ENCODE assay signal across 16 mouse cellular contexts in genomic region chr7:97078685-97079084, GRCm38 (mm10). TPM values are rescaled to one million over a fixed set of nuclear protein-coding genes. Genes with fewer than 3 reads are reported as not detected.
DNase-seq lines count a peak whose midpoint lies in the region; ATAC-seq lines count a peak whose summit lies in the region.
"Had no signal": no experiment of that assay in that cellular context is flagged by ENCODE, and none has a peak within 500 bp of the region (broad histone marks: within the 10 kb centered on the region; RNA-seq: fewer than 3 reads in every experiment).

No protein-coding gene starts in this region.

- no peak overlapping the region for H3K9ac ChIP-seq in kidney, embryonic 14.5 days (ENCODE audit: low read depth, low read length)
- H3K9ac ChIP-seq in neural tube, embryonic 11.5 days (ENCODE audit: low read length) = no peak overlapping the region
- H3K9ac ChIP-seq: forebrain, embryonic 13.5 days; forebrain, postnatal 0 days; hindbrain, embryonic 12.5 days had no signal

- no peaks in the 10 kb centered on the region for H3K36me3 ChIP-seq in kidney, embryonic 14.5 days (ENCODE audit: control insufficient read depth, insufficient read depth, low read length)
- H3K36me3 ChIP-seq in neural tube, embryonic 11.5 days (ENCODE audit: control insufficient read depth, insufficient read depth, low read length) = no peaks in the 10 kb centered on the region
- H3K36me3 ChIP-seq: embryonic facial prominence, embryonic 10.5 days; heart, embryonic 13.5 days; hindbrain, embryonic 12.5 days had no signal

- H3K4me2 ChIP-seq in kidney, embryonic 14.5 days (replicated peaks; ENCODE audit: low read depth, low read length) = no peak overlapping the region
- no peak overlapping the region for H3K4me2 ChIP-seq in neural tube, embryonic 11.5 days (ENCODE audit: low read depth)
- H3K4me2 ChIP-seq: forebrain, embryonic 13.5 days; hindbrain, embryonic 12.5 days had no signal

- WGBS in kidney, embryonic 14.5 days = 25% methylated on average over 4 of the region's 4 CpGs
- WGBS in neural tube, embryonic 11.5 days = 36% methylated on average over 4 of the region's 4 CpGs

- H3K27me3 ChIP-seq in kidney, embryonic 14.5 days (ENCODE audit: control insufficient read depth, insufficient read depth, low read length) = no peaks in the 10 kb centered on the region
- no peaks in the 10 kb centered on the region for H3K27me3 ChIP-seq in neural tube, embryonic 11.5 days (ENCODE audit: control insufficient read depth, insufficient read depth, low read length)
- H3K27me3 ChIP-seq: forebrain, embryonic 13.5 days; heart, embryonic 13.5 days; hindbrain, embryonic 12.5 days; Patski had no signal

- peak overlapping the region; percentile 38; the same call in 1 of the 2 replicates for H3K27ac ChIP-seq in kidney, embryonic 14.5 days (ENCODE audit: low read depth, low read length)
- no peak overlapping the region for H3K27ac ChIP-seq in neural tube, embryonic 11.5 days (ENCODE audit: low read depth, low read length)
- H3K27ac ChIP-seq: embryonic facial prominence, embryonic 10.5 days; forebrain, embryonic 13.5 days; heart, embryonic 13.5 days; hindbrain, embryonic 12.5 days; hindbrain, postnatal 0 days had no signal

- peaks cover 22% of the 10 kb centered on the region for H3K4me1 ChIP-seq in kidney, embryonic 14.5 days (ENCODE audit: control insufficient read depth, insufficient read depth, low read length)
- H3K4me1 ChIP-seq in neural tube, embryonic 11.5 days (ENCODE audit: control insufficient read depth, insufficient read depth, low read length) = 0 out of 2 replicates have a peak, but pooled peaks cover 2% of the 10 kb centered on the region

- H3K9me3 ChIP-seq in kidney, embryonic 14.5 days (ENCODE audit: control insufficient read depth, low read length) = no peaks in the 10 kb centered on the region
- H3K9me3 ChIP-seq in neural tube, embryonic 11.5 days (ENCODE audit: control insufficient read depth, low read length) = no peaks in the 10 kb centered on the region
- H3K9me3 ChIP-seq: embryonic facial prominence, embryonic 10.5 days; forebrain, embryonic 13.5 days; heart, embryonic 13.5 days; hindbrain, embryonic 12.5 days had no signal

- no peak overlapping the region for H3K4me3 ChIP-seq in kidney, embryonic 14.5 days (ENCODE audit: low read length)
- H3K4me3 ChIP-seq in neural tube, embryonic 11.5 days (ENCODE audit: low read depth, low read length) = no peak overlapping the region
- H3K4me3 ChIP-seq: embryonic facial prominence, embryonic 10.5 days; forebrain, embryonic 13.5 days; heart, embryonic 13.5 days; hindbrain, embryonic 12.5 days had no signal

- peak; percentile 22 for DNase-seq in gastrocnemius, adult 18-20 months (ENCODE audit: low spot score)
- no peak for DNase-seq in gastrocnemius, postnatal 25 days
- DNase-seq in kidney, adult 18-20 months = no peak
- peak; percentile 18 to 43 for DNase-seq in kidney, postnatal 4 days
- DNase-seq in kidney, adult 11 months = no peak
- DNase-seq in neural tube, embryonic 11.5 days (ENCODE audit: low spot score) = peak; percentile 15
- no peak for DNase-seq in frontal cortex, postnatal 25 days (ENCODE audit: low spot score in 2 of 2)

- no peak for ATAC-seq in kidney, embryonic 14.5 days (ENCODE audit: low FRiP score, low TSS enrichment)
- no peak for ATAC-seq in neural tube, embryonic 11.5 days (ENCODE audit: insufficient read depth, low FRiP score, low TSS enrichment)
- ATAC-seq: activated CD4-positive, CD25-positive, alpha-beta regulatory T cell, adult 4 months; forebrain, embryonic 13.5 days; forebrain, postnatal 0 days; hindbrain, postnatal 0 days; Patski had no signal

RNA-seq across cellular contexts. Expression of gene Gab2, which starts 2.7 kb away (rescaled TPM):
- total RNA-seq in gastrocnemius, adult 18-20 months (2021) = 1 to 10 TPM; 5.3 to 8.5 TPM
- 1 to 10 TPM; 6.5 to 7.5 TPM for total RNA-seq in gastrocnemius, postnatal 25 days (2021)
- 7.8 and 12.1 TPM in 2 replicates for polyA plus RNA-seq in kidney, embryonic 14.5 days (2014; fragmentation: Nextera tagmentation; extraction: Ambion mirVana)
- 12.7 and 12.9 TPM in 2 replicates for polyA plus RNA-seq in neural tube, embryonic 11.5 days (2014; fragmentation: Nextera tagmentation; extraction: Ambion mirVana)

Comparison
In these comparisons a context has a peak if more than half of its experiments do, and no peak if none do; other contexts are left out.
1. DNase-seq: peak in gastrocnemius, adult 18-20 months (single experiment), kidney, postnatal 4 days (2 of 2) and neural tube, embryonic 11.5 days (single experiment); none in gastrocnemius, postnatal 25 days (single experiment), kidney, adult 18-20 months (single experiment), kidney, adult 11 months (single experiment) and frontal cortex, postnatal 25 days (0 of 2).